Mouse (Mus musculus) testis, adult 2 months (tissue): ENCODE measurements around the gene Thada. TPM values are rescaled to one million over a fixed set of nuclear protein-coding genes. Genes with fewer than 3 reads are reported as not detected.

Experiments used
- H3K27ac ChIP-seq: fragments of 200-500 bp; 2 replicates; pipeline ENCODE4 v1.5.1; 2012; ENCODE audit warnings: low read depth, low read length; ENCODE audit not compliant: control insufficient read depth, insufficient read depth
- H3K27me3 ChIP-seq: fragments of 200-500 bp; 2 replicates; pipeline ENCODE4 v1.6.1; 2012; ENCODE audit warnings: mild to moderate bottlenecking, low read length, moderate library complexity; ENCODE audit not compliant: control insufficient read depth, insufficient read depth
- H3K36me3 ChIP-seq: fragments of 200-500 bp; 2 replicates; pipeline ENCODE4 v1.6.1; 2012; ENCODE audit warnings: mild to moderate bottlenecking, low read length; ENCODE audit not compliant: control insufficient read depth, insufficient read depth
- H3K4me1 ChIP-seq: fragments of 200-500 bp; 2 replicates; pipeline ENCODE4 v1.6.1; 2012; ENCODE audit warnings: low read length; ENCODE audit not compliant: control insufficient read depth, insufficient read depth
- H3K4me3 ChIP-seq: fragments of 200-500 bp; 2 replicates; pipeline ENCODE4 v1.5.1; 2012; ENCODE audit warnings: low read depth, mild to moderate bottlenecking, low read length, moderate library complexity, mixed read lengths; ENCODE audit not compliant: control insufficient read depth
- CTCF ChIP-seq: fragments of 200-500 bp; IDR thresholded peaks from 2 replicates; pipeline ENCODE4 v1.5.1; 2012; ENCODE audit warnings: low read depth, mild to moderate bottlenecking, inconsistent platforms, low read length, moderate library complexity; ENCODE audit not compliant: control insufficient read depth, insufficient read depth, insufficient replicate concordance
- POLR2A ChIP-seq: fragments of 200-500 bp; IDR thresholded peaks from 2 replicates; pipeline ENCODE4 v1.6.1; 2012; ENCODE audit warnings: low read depth, mild to moderate bottlenecking, inconsistent platforms, low read length, moderate library complexity; ENCODE audit not compliant: control insufficient read depth
- polyA plus RNA-seq: library from polyadenylated mRNA; depleted of rRNA; stranded (reverse); fragments of >200 nt; gene quantifications from 2 replicates; pipeline ENCODE4 v1.2.3, GENCODE M21; 2012

Gene Thada
- polyA plus RNA-seq, 1 experiment, result 15.8 TPM

GRCm38 (mm10) chr17:84182311-84183271 lies 283.4 kb downstream of the Thada start:
- TF ChIP-seq CTCF (no peak), POLR2A (no peak)
- H3K4me1 ChIP-seq, result peaks cover 41% of the 10 kb centered on the region

GRCm38 (mm10) chr17:84181502-84182310 lies 284.3 kb downstream of the Thada start:
- TF ChIP-seq CTCF, result no peak
- no peak for TF ChIP-seq POLR2A
- peak overlapping the region; percentile 51 for H3K4me3 ChIP-seq
- no peaks in the 10 kb centered on the region for H3K36me3 ChIP-seq
- H3K27ac ChIP-seq, result peak overlapping the region; percentile 36
- H3K27me3 ChIP-seq, result no peaks in the 10 kb centered on the region
- peaks cover 36% of the 10 kb centered on the region for H3K4me1 ChIP-seq

More at GRCm38 (mm10) chr17:84182311-84183271, 283.4 kb downstream of the Thada start:
- H3K27ac ChIP-seq, result peak overlapping the region; percentile 85
- no peaks in the 10 kb centered on the region for H3K36me3 ChIP-seq
- H3K27me3 ChIP-seq, result no peaks in the 10 kb centered on the region
- H3K4me3 ChIP-seq, result no peak overlapping the region; the same call in 1 of the 2 replicates

DNA sequence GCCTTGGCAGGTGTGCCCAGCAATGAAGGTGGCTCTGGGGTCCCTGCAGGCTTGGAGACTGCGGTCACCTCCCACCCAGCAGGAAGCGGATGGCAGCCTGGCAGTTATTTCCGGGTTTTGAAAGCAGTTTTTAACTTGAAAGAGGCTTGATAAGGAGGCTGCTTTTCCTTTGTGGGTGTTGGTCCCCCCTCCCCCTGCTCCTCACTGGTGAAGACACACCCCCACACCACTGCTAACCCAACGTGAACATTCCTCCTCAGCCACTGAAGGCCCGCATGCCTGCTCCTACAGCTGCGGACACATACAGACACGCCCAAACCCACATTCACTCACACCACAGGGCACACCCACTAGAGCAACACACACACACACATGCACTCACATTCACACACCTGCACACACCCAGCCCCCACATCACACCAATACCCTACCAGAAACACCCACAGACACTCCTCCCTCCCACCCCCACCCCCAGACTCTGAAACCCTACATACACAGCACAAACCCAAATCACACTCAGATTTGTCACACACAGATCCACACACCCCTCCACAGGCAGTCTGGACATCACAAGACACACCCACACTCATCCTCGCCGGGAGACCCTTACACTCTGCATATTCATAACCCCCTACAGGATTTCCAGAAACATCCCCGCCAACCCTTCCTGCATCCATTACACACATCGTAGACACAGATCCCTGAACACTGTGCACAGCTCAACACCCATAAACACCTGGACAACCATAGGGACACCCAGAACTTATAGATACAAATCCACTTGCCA lies 285.1 kb downstream of the Thada start:
- peak overlapping the region; percentile 55 for H3K27ac ChIP-seq
- TF ChIP-seq POLR2A (no peak), CTCF (no peak)
- H3K4me3 ChIP-seq, result no peak overlapping the region
- H3K27me3 ChIP-seq, result no peaks in the 10 kb centered on the region
- peaks cover 29% of the 10 kb centered on the region for H3K4me1 ChIP-seq
- no peaks in the 10 kb centered on the region for H3K36me3 ChIP-seq

DNA sequence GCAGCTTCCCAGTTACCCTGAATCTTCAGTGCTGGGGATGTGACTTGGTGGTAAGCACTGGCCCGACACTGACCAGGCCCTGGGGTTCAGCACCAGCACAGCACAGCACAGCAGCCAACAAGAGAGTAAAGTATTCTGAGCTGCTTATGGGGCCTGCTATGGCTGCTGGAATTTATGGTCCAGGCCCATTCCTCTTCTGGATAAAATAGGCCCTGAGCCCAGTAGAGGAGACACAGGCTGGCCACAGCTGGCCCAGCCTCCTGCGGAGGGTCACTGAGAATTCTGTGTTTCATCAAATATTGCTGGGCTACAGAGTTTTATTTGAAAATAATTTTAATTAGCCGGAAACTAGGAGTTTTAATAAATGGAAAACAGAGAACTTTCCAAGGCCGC lies 286.0 kb downstream of the Thada start:
- Histone ChIP-seq H3K4me3 (no peak overlapping the region), H3K27me3 (no peaks in the 10 kb centered on the region), H3K36me3 (no peaks in the 10 kb centered on the region), H3K4me1 (peaks cover 24% of the 10 kb centered on the region), H3K27ac (peak overlapping the region; percentile 21)
- no peak for TF ChIP-seq CTCF
- no peak for TF ChIP-seq POLR2A

- H3K4me1 ChIP-seq, result peaks cover 23% of the 10 kb centered on the region
- no peak for TF ChIP-seq POLR2A
- no peak for TF ChIP-seq CTCF
- H3K27me3 ChIP-seq, result no peaks in the 10 kb centered on the region
- H3K36me3 ChIP-seq, result no peaks in the 10 kb centered on the region
- no peak overlapping the region for H3K4me3 ChIP-seq
- peak overlapping the region; percentile 21 for H3K27ac ChIP-seq
Observed at GRCm38 (mm10) chr17:84179026-84179972, 286.7 kb downstream of the Thada start.

DNA sequence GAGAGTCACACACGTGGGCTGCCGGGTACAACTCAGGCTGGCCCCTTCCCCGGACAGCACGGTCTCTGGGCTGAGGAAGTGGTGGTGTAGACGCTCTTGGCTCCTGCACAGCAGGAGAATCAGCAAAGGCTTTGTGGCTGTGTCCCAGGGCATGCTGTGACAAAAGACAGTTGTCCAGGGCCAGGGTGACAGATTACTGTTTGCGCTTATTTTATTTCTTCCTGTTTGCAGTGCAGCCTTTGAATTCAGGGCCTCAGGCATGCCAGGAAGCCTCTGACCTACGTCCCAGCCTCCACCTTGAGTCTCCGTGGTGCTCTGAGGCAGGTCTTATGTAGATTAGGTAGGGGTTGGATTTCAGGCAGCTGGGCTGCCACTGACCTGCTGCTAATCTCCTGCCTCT lies 288.5 kb downstream of the Thada start:
- Histone ChIP-seq H3K4me3 (no peak overlapping the region), H3K27ac (no peak overlapping the region), H3K27me3 (no peaks in the 10 kb centered on the region), H3K4me1 (peaks cover 15% of the 10 kb centered on the region), H3K36me3 (no peaks in the 10 kb centered on the region)
- TF ChIP-seq CTCF (no peak), POLR2A (no peak)
